Mouse (Mus musculus) MEL (cell line): Measurements from ENCODE around the gene Scgb1c1. TPM values are rescaled to one million over a fixed set of nuclear protein-coding genes. Genes with fewer than 3 reads are reported as not detected.

ENCODE experiments used
- DNase-seq: peaks from one replicate; pipeline ENCODE4 v3.0.0; 2011; ENCODE audit warnings: low read depth, low spot score
- H3K27ac ChIP-seq: 2 replicates; pipeline ENCODE4 v1.5.1; 2012; ENCODE audit warnings: low read depth, mild to moderate bottlenecking, control low read depth, low read length, moderate library complexity; ENCODE audit not compliant: control insufficient read depth
- H3K27me3 ChIP-seq, 2 experiments: fragments of 150-350 bp in 1 of 2; sonication (generic) in 1 of 2; 2 replicates each; pipeline ENCODE4 v1.6.1; 2012; ENCODE audit warnings: low read length in 2 of 2, mild to moderate bottlenecking in 2 of 2, improper control_type of control experiment in 1 of 2, moderate library complexity in 1 of 2; ENCODE audit not compliant: insufficient read depth in 2 of 2, control insufficient read depth in 1 of 2
- H3K36me3 ChIP-seq, 2 experiments: 2 replicates each; pipeline ENCODE4 v1.6.1; 2012 to 2014; ENCODE audit warnings: low read length in 2 of 2, improper control_type of control experiment in 1 of 2, inconsistent platforms in 1 of 2, mild to moderate bottlenecking in 1 of 2; ENCODE audit not compliant: insufficient read depth in 2 of 2, control insufficient read depth in 1 of 2
- H3K4me1 ChIP-seq, 2 experiments: fragments of 150-350 bp in 1 of 2; sonication (generic) in 1 of 2; 2 replicates each; pipeline ENCODE4 v1.6.1; 2012; ENCODE audit warnings: low read length in 2 of 2, improper control_type of control experiment in 1 of 2, mild to moderate bottlenecking in 1 of 2; ENCODE audit not compliant: insufficient read depth in 2 of 2, control insufficient read depth in 1 of 2
- H3K4me3 ChIP-seq, 2 experiments: fragments of 150-350 bp in 1 of 2; sonication (generic) in 1 of 2; 2 replicates each; pipeline ENCODE4 v1.5.1; 2012; ENCODE audit warnings: low read depth in 2 of 2, low read length in 2 of 2, mild to moderate bottlenecking in 2 of 2, moderate library complexity in 2 of 2, control low read depth in 1 of 2, improper control_type of control experiment in 1 of 2; ENCODE audit not compliant: control insufficient read depth in 1 of 2, insufficient read depth in 1 of 2
- H3K79me2 ChIP-seq: 2 replicates; pipeline ENCODE4 v1.6.1; 2012; ENCODE audit warnings: mild to moderate bottlenecking, low read length, moderate library complexity; ENCODE audit not compliant: control insufficient read depth, poor library complexity, insufficient read depth
- H3K9ac ChIP-seq: 2 replicates; pipeline ENCODE4 v1.6.1; 2012; ENCODE audit warnings: low read depth, mild to moderate bottlenecking, control low read depth, low read length, moderate library complexity; ENCODE audit not compliant: control insufficient read depth, poor library complexity, severe bottlenecking
- H3K9me3 ChIP-seq: fragments of 150-350 bp; sonication (generic); replicated peaks from 2 replicates; pipeline ENCODE4 v1.6.1; 2012; ENCODE audit warnings: mild to moderate bottlenecking, low read length, improper control_type of control experiment, moderate library complexity; ENCODE audit not compliant: insufficient read depth
- BHLHE40 ChIP-seq: IDR thresholded peaks from 2 replicates; pipeline ENCODE4 v1.6.1; 2012; ENCODE audit warnings: low read depth, mild to moderate bottlenecking, inconsistent platforms, low read length, improper control_type of control experiment, borderline replicate concordance
- CHD1 ChIP-seq: IDR thresholded peaks from 2 replicates; pipeline ENCODE4 v1.6.1; 2012; ENCODE audit warnings: low read depth, mild to moderate bottlenecking, inconsistent platforms, low read length, improper control_type of control experiment
- CHD2 ChIP-seq: IDR thresholded peaks from 2 replicates; pipeline ENCODE4 v1.6.1; 2011; ENCODE audit warnings: low read length, improper control_type of control experiment
- CTCF ChIP-seq, 3 experiments: IDR thresholded peaks in 2 of 3; conservative IDR thresholded peaks in 1 of 3; 2 replicates each; pipeline ENCODE4 v1.5.1; 2011 to 2012; ENCODE audit warnings: low read length in 3 of 3, low read depth in 2 of 3, mild to moderate bottlenecking in 2 of 3, improper control_type of control experiment in 1 of 3, inconsistent platforms in 1 of 3, mixed read lengths in 1 of 3, moderate library complexity in 1 of 3; ENCODE audit not compliant: control insufficient read depth in 1 of 3, insufficient read depth in 1 of 3, poor library complexity in 1 of 3, severe bottlenecking in 1 of 3
- E2F4 ChIP-seq: IDR thresholded peaks from 2 replicates; pipeline ENCODE4 v1.6.1; 2011; ENCODE audit warnings: low read depth, low read length, improper control_type of control experiment, borderline replicate concordance
- EP300 ChIP-seq, 2 experiments: IDR thresholded peaks; 2 replicates each; pipeline ENCODE4 v1.6.1; 2011; ENCODE audit warnings: improper control_type of control experiment in 2 of 2, low read length in 2 of 2, low read depth in 1 of 2, mild to moderate bottlenecking in 1 of 2
- GATA1 ChIP-seq: IDR thresholded peaks from 2 replicates; pipeline ENCODE4 v1.6.1; 2011; ENCODE audit warnings: low read depth, low read length, improper control_type of control experiment
- HCFC1 ChIP-seq: IDR thresholded peaks from 2 replicates; pipeline ENCODE4 v1.6.1; 2012; ENCODE audit warnings: low read depth, mild to moderate bottlenecking, inconsistent platforms, low read length, improper control_type of control experiment, moderate library complexity
- JUND ChIP-seq: IDR thresholded peaks from 2 replicates; pipeline ENCODE4 v1.6.1; 2011; ENCODE audit warnings: low read depth, mild to moderate bottlenecking, improper control_type of control experiment, low read length
- KAT2A ChIP-seq: conservative IDR thresholded peaks from 2 replicates; pipeline ENCODE4 v1.6.1; 2012; ENCODE audit warnings: low read depth, low read length, improper control_type of control experiment, inconsistent platforms
- MAFK ChIP-seq: IDR thresholded peaks from 2 replicates; pipeline ENCODE4 v1.6.1; 2011; ENCODE audit warnings: low read depth, mild to moderate bottlenecking, low read length, improper control_type of control experiment, borderline replicate concordance
- MAX ChIP-seq: IDR thresholded peaks from 2 replicates; pipeline ENCODE4 v1.6.1; 2011; ENCODE audit warnings: low read length, improper control_type of control experiment
- MYB ChIP-seq: IDR thresholded peaks from 2 replicates; pipeline ENCODE4 v1.6.1; 2011; ENCODE audit warnings: mild to moderate bottlenecking, low read depth, low read length, improper control_type of control experiment
- MYC ChIP-seq: IDR thresholded peaks from 2 replicates; pipeline ENCODE4 v1.6.1; 2011; ENCODE audit warnings: low read depth, mild to moderate bottlenecking, low read length, improper control_type of control experiment, moderate library complexity
- NELFE ChIP-seq: IDR thresholded peaks from 2 replicates; pipeline ENCODE4 v1.6.1; 2011; ENCODE audit warnings: low read depth, low read length, improper control_type of control experiment
- POLR2A ChIP-seq, 2 experiments: IDR thresholded peaks; 2 replicates each; pipeline ENCODE4 v1.6.1; 2011 to 2012; ENCODE audit warnings: low read length in 2 of 2, mild to moderate bottlenecking in 2 of 2, control low read depth in 1 of 2, improper control_type of control experiment in 1 of 2, low read depth in 1 of 2, moderate library complexity in 1 of 2; ENCODE audit not compliant: control insufficient read depth in 1 of 2, insufficient read depth in 1 of 2, poor library complexity in 1 of 2
- POLR2AphosphoS2 ChIP-seq: IDR thresholded peaks from 2 replicates; pipeline ENCODE4 v1.6.1; 2011; ENCODE audit warnings: low read length, improper control_type of control experiment
- POLR2AphosphoS5 ChIP-seq: IDR thresholded peaks from 2 replicates; pipeline ENCODE4 v1.6.1; 2012; ENCODE audit warnings: low read depth, borderline replicate concordance, mild to moderate bottlenecking, inconsistent platforms, low read length, moderate library complexity, mixed read lengths
- RAD21 ChIP-seq: IDR thresholded peaks from 2 replicates; pipeline ENCODE4 v1.6.1; 2011; ENCODE audit warnings: mild to moderate bottlenecking, low read depth, low read length, improper control_type of control experiment
- RCOR1 ChIP-seq: IDR thresholded peaks from 2 replicates; pipeline ENCODE4 v1.6.1; 2012; ENCODE audit warnings: low read depth, mild to moderate bottlenecking, inconsistent platforms, low read length, improper control_type of control experiment
- SIN3A ChIP-seq: IDR thresholded peaks from 2 replicates; pipeline ENCODE4 v1.6.1; 2012; ENCODE audit warnings: low read length, improper control_type of control experiment, inconsistent platforms
- SMC3 ChIP-seq: IDR thresholded peaks from 2 replicates; pipeline ENCODE4 v1.6.1; 2011; ENCODE audit warnings: low read depth, low read length, improper control_type of control experiment
- TBP ChIP-seq: IDR thresholded peaks from 2 replicates; pipeline ENCODE4 v1.8.0; 2011; ENCODE audit warnings: low read depth, low read length, improper control_type of control experiment
- TCF12 ChIP-seq: IDR thresholded peaks from 2 replicates; pipeline ENCODE4 v1.6.1; 2014; ENCODE audit warnings: low read depth, mild to moderate bottlenecking, inconsistent platforms, low read length, improper control_type of control experiment, moderate library complexity
- ZC3H11A ChIP-seq: IDR thresholded peaks from 2 replicates; pipeline ENCODE4 v1.6.1; 2012; ENCODE audit warnings: low read depth, mild to moderate bottlenecking, inconsistent platforms, low read length, improper control_type of control experiment
- ZKSCAN1 ChIP-seq: IDR thresholded peaks from 2 replicates; pipeline ENCODE4 v1.6.1; 2012; ENCODE audit warnings: low read depth, mild to moderate bottlenecking, inconsistent platforms, low read length, improper control_type of control experiment, moderate library complexity
- ZMIZ1 ChIP-seq: IDR thresholded peaks from 2 replicates; pipeline ENCODE4 v1.6.1; 2012; ENCODE audit warnings: low read depth, mild to moderate bottlenecking, inconsistent platforms, low read length, improper control_type of control experiment, moderate library complexity
- ZNF384 ChIP-seq: IDR thresholded peaks from 2 replicates; pipeline ENCODE4 v1.6.1; 2012; ENCODE audit warnings: low read depth, mild to moderate bottlenecking, inconsistent platforms, low read length, improper control_type of control experiment
- polyA plus RNA-seq, 2 experiments: library from polyadenylated mRNA; stranded (reverse) in 1 of 2; unstranded in 1 of 2; fragments of >175 nt in 1 of 2; fragments of >200 nt in 1 of 2; gene quantifications; 2 replicates each; pipeline versions ENCODE4 v1.2.1 to v1.2.4; 2012; ENCODE audit warnings: low replicate concordance in 2 of 2, low read depth in 1 of 2; ENCODE audit not compliant: insufficient read length in 2 of 2, insufficient read depth in 1 of 2, missing spikeins in 1 of 2
- total RNA-seq: library from RNA; depleted of rRNA; stranded (reverse); fragments of 300-350 nt; gene quantifications from 2 replicates; pipeline ENCODE4 v1.2.3, GENCODE M21; 2012; rRNA removed

Scgb1c1 gene
- not detected in 2 replicates for total RNA-seq
- polyA plus RNA-seq = not detected

DNA sequence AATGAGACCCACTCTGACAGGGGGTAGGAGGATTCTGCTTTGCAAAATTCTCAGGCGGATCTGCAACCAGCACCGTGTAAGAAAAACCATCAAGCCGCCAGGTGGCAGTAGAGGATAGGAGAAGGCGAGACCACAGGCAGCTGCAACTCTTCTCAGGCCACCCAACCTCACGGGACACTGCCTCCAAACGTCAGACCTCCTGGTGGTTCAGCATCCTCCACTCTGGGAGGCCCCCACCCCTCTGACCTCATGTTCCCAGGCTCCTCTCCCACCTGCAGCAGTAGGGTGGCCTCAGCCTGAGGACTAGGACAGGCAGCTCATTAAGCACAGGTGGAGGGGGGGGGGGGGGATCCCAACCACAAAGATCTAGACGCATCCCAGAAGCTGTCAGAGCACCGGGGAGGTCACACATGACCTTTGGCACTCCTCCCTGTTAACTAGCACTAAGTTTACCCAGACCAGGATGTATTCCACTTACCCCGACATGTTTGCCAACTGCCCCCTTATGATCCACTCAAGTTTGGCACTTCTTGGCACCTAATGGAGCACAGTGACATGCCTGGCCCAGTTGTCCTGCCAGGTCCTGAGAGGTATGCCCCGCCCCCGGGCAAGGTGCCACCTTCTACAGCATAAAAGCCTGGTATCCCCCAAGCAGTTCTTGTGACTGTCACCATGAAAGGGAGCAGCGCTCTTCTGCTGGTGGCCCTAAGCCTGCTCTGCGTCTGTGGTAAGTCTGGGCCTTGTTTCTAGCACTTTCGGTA is at the start of gene Scgb1c1:
Gene Scgb1c1, plus strand, starts transcription at position 643 of the 761 bp plus-strand sequence.
- Histone ChIP-seq H3K27me3 (no peaks in the 10 kb centered on the region; a peak in 1 of 4 replicates), H3K4me1 (no peaks in the 10 kb centered on the region)

DNA sequence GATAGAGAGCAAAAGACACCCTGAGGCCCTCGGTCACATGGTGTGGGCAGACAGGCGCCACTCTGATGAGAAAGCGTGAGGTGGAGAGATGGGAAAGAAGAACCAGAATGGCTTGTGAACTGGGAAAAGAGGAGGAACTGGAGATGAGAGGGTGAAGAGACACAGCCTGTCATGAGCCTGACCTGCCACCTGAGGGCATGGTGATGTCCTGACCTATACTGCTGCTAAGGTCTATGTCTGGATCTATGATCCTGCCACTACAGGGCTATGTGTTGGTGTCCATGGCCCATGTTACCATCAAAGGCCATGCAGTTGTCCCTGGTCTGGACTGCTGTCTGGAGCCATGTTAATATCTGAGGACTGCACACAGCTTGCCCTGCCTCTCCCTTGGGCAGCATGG is 47.7 kb upstream of the Scgb1c1 start:
- Histone ChIP-seq H3K4me1 (no peaks in the 10 kb centered on the region), H3K79me2 (no peaks in the 10 kb centered on the region), H3K9me3 (no peaks in the 10 kb centered on the region), H3K36me3 (no peaks in the 10 kb centered on the region), H3K9ac (no peak overlapping the region), H3K27ac (no peak overlapping the region), H3K4me3 (no peak overlapping the region), H3K27me3 (peaks cover 3 to 7% of the 10 kb centered on the region in 2 experiments)
- TF ChIP-seq MYC = no peak
- TF ChIP-seq CTCF (IDR thresholded peaks at IDR 0.05 in 2 of 3, conservative IDR thresholded peaks at IDR 0.05 in 1 of 3; ENCODE audit: control insufficient read depth in 1 of 3, insufficient read depth in 1 of 3, low read depth in 2 of 3, low read length in 3 of 3, poor library complexity in 1 of 3, severe bottlenecking in 1 of 3) = peak in 2 of 3 experiments; percentile 2 to 8; a peak in 1 of 6 replicates
- peak; percentile 6; the same call in 1 of the 2 replicates for TF ChIP-seq SMC3
- no peak for DNase-seq

More for the DNA sequence above, at the start of gene Scgb1c1:
- H3K27ac ChIP-seq = no peak within 1 kb of the TSS
- peak; percentile 86 for DNase-seq
- TF ChIP-seq CHD1 (no peak), CTCF (IDR thresholded peaks at IDR 0.05 in 2 of 3, conservative IDR thresholded peaks at IDR 0.05 in 1 of 3; ENCODE audit: control insufficient read depth in 1 of 3, insufficient read depth in 1 of 3, low read depth in 2 of 3, low read length in 3 of 3, poor library complexity in 1 of 3, severe bottlenecking in 1 of 3) (peak; percentile 67 to 97 (median 94)), TCF12 (no peak), MAFK (no peak), ZKSCAN1 (no peak), RAD21 (peak; percentile 97), MAX (no peak), POLR2A (IDR thresholded peaks at IDR 0.05; ENCODE audit: control insufficient read depth in 1 of 2, insufficient read depth in 1 of 2, low read depth in 1 of 2, low read length in 2 of 2, poor library complexity in 1 of 2) (no peak), SIN3A (peak; percentile 35; the same call in 1 of the 2 replicates), BHLHE40 (0 out of 2 replicates have a peak, but pooled peaks have one; percentile 13), HCFC1 (no peak), JUND (no peak), NELFE (no peak), KAT2A (no peak), GATA1 (no peak), POLR2AphosphoS5 (no peak), E2F4 (no peak), ZNF384 (no peak), SMC3 (peak; percentile 98), MYB (no peak), ZC3H11A (peak; percentile 97), EP300 (IDR thresholded peaks at IDR 0.05; ENCODE audit: low read depth in 1 of 2, low read length in 2 of 2) (no peak), TBP (no peak), POLR2AphosphoS2 (no peak), CHD2 (no peak), ZMIZ1 (no peak), RCOR1 (no peak)
- TF ChIP-seq, all 39 proteins: peak for 6
- no peak within 1 kb of the TSS for H3K4me3 ChIP-seq
- H3K79me2 ChIP-seq = no peaks in the 10 kb centered on the region
- no peaks in the 10 kb centered on the region for H3K36me3 ChIP-seq
- H3K9me3 ChIP-seq = no peaks in the 10 kb centered on the region
- H3K9ac ChIP-seq = no peak within 1 kb of the TSS
